Mouse (Mus musculus) heart, postnatal 0 days (tissue): Measurements from ENCODE around the gene Smg7. TPM values are rescaled to one million over a fixed set of nuclear protein-coding genes. Genes with fewer than 3 reads are reported as not detected.

Source experiments
- ATAC-seq: fragments of 200-750 bp; cut with Nextera tagmentation; 2 replicates; pipeline ENCODE4 v1.8.0; 2017; ENCODE audit warnings: low read depth, moderate number of reproducible peaks, moderate library complexity; ENCODE audit not compliant: insufficient read depth
- DNase-seq: peaks from one replicate; pipeline ENCODE4 v3.0.0-alpha.2; 2016; ENCODE audit warnings: low spot score
- H3K27ac ChIP-seq: fragments of 300-500 bp; sonication (generic); 2 replicates; pipeline ENCODE4 v1.5.1; 2014; ENCODE audit warnings: low read depth, mild to moderate bottlenecking
- H3K27me3 ChIP-seq: fragments of 300-500 bp; sonication (generic); 2 replicates; pipeline ENCODE4 v1.6.1; 2014; ENCODE audit warnings: low read length, mixed read lengths; ENCODE audit not compliant: control insufficient read depth, insufficient read depth
- H3K36me3 ChIP-seq: fragments of 300-500 bp; sonication (generic); replicated peaks from 2 replicates; pipeline ENCODE4 v1.6.1; 2014; ENCODE audit warnings: low read length, mixed read lengths; ENCODE audit not compliant: control insufficient read depth, insufficient read depth
- H3K4me1 ChIP-seq: fragments of 300-500 bp; sonication (generic); 2 replicates; pipeline ENCODE4 v1.6.1; 2014; ENCODE audit warnings: antibody characterized with exemption; ENCODE audit not compliant: control insufficient read depth, insufficient read depth
- H3K4me2 ChIP-seq: fragments of 300-500 bp; sonication (generic); 2 replicates; pipeline ENCODE4 v1.6.1; 2014; ENCODE audit warnings: low read depth, mild to moderate bottlenecking, low read length, moderate library complexity
- H3K4me3 ChIP-seq: fragments of 300-500 bp; sonication (generic); 2 replicates; pipeline ENCODE4 v1.5.1; 2014; ENCODE audit warnings: low read depth, low read length
- H3K9ac ChIP-seq: fragments of 300-500 bp; sonication (generic); replicated peaks from 2 replicates; pipeline ENCODE4 v1.6.1; 2014; ENCODE audit warnings: low read depth, low read length, mixed read lengths
- H3K9me3 ChIP-seq: fragments of 300-500 bp; sonication (generic); replicated peaks from 2 replicates; pipeline ENCODE4 v1.6.1; 2016; ENCODE audit warnings: low read length; ENCODE audit not compliant: control insufficient read depth
- CTCF ChIP-seq: IDR thresholded peaks from 2 replicates; pipeline ENCODE4 v1.5.1; 2016; ENCODE audit warnings: antibody characterized with exemption, control low read depth, low read depth
- EP300 ChIP-seq: IDR thresholded peaks from 2 replicates; pipeline ENCODE4 v1.6.1; 2016; ENCODE audit warnings: antibody characterized with exemption, low read depth
- WGBS: fragments of 180-500 bp; shearing (Covaris S2); extraction: QIAGEN DNeasy Blood & Tissue Kit; methylation state at CpG from one replicate; pipeline ENCODE4 v1.1.7; 2014; 5-methylcytosine and 5-hydroxymethylcytosine counted together
- polyA plus RNA-seq: library from polyadenylated mRNA; unstranded; fragments of >200 nt; fragmentation: Nextera tagmentation; extraction: Ambion mirVana; gene quantifications from 2 replicates; pipeline ENCODE4 v1.2.1, GENCODE M21; 2015
- total RNA-seq: library from RNA; depleted of rRNA; stranded (reverse); fragments of >200 nt; gene quantifications from 2 replicates; pipeline ENCODE4 v1.2.3, GENCODE M21; 2014; ENCODE audit warnings: low replicate concordance

The Smg7 gene
- total and polyA plus RNA-seq, 2 experiments from 2014 or later = 13.5 to 46.0 TPM

DNA sequence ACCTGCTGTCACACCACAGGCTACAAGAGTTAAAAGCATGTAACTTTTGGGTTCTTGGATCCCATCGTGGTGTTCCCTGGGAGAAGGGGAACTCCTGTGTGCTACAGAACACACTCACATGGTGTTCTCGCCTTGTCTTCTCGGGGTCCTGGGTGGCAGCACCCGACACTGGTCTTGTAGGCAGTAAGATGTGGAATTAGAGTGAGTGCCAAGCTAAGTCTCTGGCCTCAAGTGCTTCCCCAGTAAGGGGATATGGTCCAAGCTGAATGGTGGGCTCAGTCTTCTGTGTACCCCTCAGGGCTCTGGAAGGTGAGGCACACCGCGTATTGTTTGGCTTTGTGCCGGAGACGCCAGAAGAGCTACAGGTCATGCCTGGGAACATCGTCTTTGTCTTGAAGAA lies 72.4 kb downstream of the Smg7 start:
- Histone ChIP-seq H3K4me2 (no peak overlapping the region), H3K27me3 (no peaks in the 10 kb centered on the region), H3K4me3 (no peak overlapping the region), H3K36me3 (peaks cover 3% of the 10 kb centered on the region; the same call in 1 of the 2 replicates), H3K9ac (no peak overlapping the region), H3K27ac (no peak overlapping the region), H3K4me1 (no peaks in the 10 kb centered on the region), H3K9me3 (no peaks in the 10 kb centered on the region)
- WGBS = 87% methylated on average over 9 of the region's 9 CpGs
- DNase-seq (no peak), ATAC-seq (no peak)
- no peak for TF ChIP-seq CTCF
- no peak for TF ChIP-seq EP300

DNA sequence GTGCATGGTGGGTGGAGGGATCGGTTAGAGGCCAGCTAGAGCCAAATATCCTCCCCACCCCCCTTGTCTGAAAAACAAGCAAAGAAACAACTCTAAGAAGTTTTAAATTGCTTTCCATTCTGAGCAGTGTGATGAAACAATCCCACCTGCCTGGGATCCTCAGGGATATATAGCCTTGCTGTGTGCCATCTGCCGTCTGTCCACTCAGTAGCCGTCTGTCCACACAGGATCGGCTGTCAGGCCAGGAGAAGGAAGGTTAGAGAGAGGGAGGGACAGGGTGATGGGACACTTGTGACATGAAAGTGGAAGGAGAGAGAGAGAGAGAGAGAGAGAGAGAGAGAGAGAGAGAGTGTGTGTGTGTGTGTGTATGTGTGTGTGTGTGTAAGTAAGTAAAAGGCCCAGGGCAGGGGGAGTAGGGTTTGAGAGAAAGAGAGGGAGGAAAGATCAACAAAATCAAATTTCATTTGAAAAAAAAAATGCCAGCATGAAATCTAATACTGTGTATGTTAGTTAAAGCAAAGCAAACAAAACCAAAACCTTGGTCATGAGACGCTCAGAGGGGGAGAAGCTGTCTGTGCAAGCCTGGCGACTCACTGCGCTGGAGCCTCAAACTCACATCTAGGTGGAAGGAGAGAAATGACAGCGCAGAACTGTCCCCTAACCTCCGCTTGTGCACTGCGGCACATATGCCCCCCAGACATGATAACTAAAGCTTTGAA lies 73.7 kb downstream of the Smg7 start:
- no peaks in the 10 kb centered on the region for H3K27me3 ChIP-seq
- no peaks in the 10 kb centered on the region for H3K36me3 ChIP-seq
- no peak overlapping the region for H3K27ac ChIP-seq
- H3K9me3 ChIP-seq = no peaks in the 10 kb centered on the region
- no peak overlapping the region for H3K4me3 ChIP-seq
- ATAC-seq = no peak
- H3K9ac ChIP-seq = no peak overlapping the region
- H3K4me1 ChIP-seq = no peaks in the 10 kb centered on the region
- no peak for DNase-seq
- no peak overlapping the region for H3K4me2 ChIP-seq
- no peak for TF ChIP-seq EP300
- no peak for TF ChIP-seq CTCF
- WGBS = 78% methylated on average over 10 of the region's 10 CpGs

DNA sequence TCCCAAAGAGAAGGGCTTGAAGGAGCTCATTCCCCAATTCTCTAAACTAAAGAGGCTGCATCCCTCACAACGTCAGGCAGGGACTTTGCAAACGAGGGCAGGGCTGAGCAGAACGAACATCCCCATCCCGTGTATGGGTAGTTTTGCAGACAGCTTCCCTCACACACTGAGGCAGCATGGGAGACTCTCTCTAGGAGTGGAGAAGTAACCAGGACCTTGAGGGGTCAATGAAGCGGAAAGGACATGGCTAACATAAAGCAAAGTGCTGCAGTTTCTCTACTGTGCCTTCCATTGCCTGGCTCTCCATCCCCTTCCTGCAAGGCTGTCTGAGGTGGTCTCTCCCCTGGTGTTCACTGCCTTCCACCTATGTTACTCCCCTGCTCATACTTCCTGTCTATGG lies 74.3 kb downstream of the Smg7 start:
- DNase-seq = no peak
- no peak for TF ChIP-seq CTCF
- no peak for TF ChIP-seq EP300
- H3K4me3 ChIP-seq = no peak overlapping the region
- WGBS = 74% methylated on average over 5 of the region's 5 CpGs
- no peak overlapping the region for H3K4me2 ChIP-seq
- H3K36me3 ChIP-seq = no peaks in the 10 kb centered on the region
- H3K9me3 ChIP-seq = no peaks in the 10 kb centered on the region
- no peak overlapping the region for H3K9ac ChIP-seq
- H3K27me3 ChIP-seq = no peaks in the 10 kb centered on the region
- no peaks in the 10 kb centered on the region for H3K4me1 ChIP-seq
- no peak for ATAC-seq
- no peak overlapping the region for H3K27ac ChIP-seq

DNA sequence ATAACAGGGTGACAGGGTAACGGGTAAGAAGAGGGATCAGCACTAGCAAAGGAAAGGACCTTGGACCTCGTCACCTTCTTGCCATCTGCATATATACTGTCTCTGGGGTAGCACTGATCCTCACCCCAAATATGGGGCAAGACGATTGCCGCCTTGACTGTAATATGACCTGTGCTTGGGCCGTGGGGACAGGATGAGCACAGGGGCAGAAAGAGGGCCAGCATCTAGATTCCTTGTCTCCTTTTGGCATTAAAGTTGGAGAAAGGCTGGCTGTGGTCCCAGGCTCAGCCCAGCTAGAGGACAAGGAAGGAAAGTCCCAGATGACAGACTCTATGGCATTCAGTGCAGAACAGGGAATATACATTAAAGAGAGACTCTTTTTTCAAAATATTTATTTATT lies 76.0 kb downstream of the Smg7 start:
- no peak for DNase-seq
- Histone ChIP-seq H3K4me3 (no peak overlapping the region), H3K9ac (no peak overlapping the region), H3K27ac (no peak overlapping the region), H3K27me3 (no peaks in the 10 kb centered on the region), H3K36me3 (no peaks in the 10 kb centered on the region), H3K4me1 (no peaks in the 10 kb centered on the region), H3K4me2 (no peak overlapping the region), H3K9me3 (no peaks in the 10 kb centered on the region)
- 64% methylated on average over 5 of the region's 5 CpGs for WGBS
- ATAC-seq = no peak
- no peak for TF ChIP-seq EP300
- TF ChIP-seq CTCF = no peak

DNA sequence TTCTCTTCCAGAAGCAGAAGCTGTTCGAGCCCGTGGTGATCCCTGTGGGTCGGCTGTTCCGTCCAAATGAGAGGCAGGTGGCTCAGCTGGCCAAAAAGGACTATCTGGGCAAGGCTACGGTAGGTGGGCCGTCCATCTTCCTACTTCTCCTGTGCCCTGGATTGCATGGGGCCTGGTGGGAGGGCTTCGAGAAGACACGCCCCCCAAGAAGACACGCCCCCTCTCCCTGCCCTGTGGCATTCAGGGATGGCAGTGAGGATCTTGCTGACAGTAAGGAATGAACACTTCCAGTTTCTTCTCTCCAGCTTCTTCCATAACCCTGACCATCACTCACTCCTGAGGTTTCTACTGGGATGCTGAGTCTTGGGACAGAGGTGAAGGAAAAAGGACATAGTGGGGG lies 78.2 kb downstream of the Smg7 start:
- Histone ChIP-seq H3K36me3 (no peaks in the 10 kb centered on the region), H3K4me2 (no peak overlapping the region), H3K27me3 (no peaks in the 10 kb centered on the region), H3K9ac (no peak overlapping the region), H3K27ac (no peak overlapping the region), H3K4me3 (no peak overlapping the region), H3K9me3 (no peaks in the 10 kb centered on the region), H3K4me1 (peaks cover 4% of the 10 kb centered on the region; the same call in 1 of the 2 replicates)
- WGBS = 71% methylated on average over 9 of the region's 9 CpGs
- no peak for TF ChIP-seq CTCF
- no peak for TF ChIP-seq EP300
- ATAC-seq = no peak
- DNase-seq = no peak

DNA sequence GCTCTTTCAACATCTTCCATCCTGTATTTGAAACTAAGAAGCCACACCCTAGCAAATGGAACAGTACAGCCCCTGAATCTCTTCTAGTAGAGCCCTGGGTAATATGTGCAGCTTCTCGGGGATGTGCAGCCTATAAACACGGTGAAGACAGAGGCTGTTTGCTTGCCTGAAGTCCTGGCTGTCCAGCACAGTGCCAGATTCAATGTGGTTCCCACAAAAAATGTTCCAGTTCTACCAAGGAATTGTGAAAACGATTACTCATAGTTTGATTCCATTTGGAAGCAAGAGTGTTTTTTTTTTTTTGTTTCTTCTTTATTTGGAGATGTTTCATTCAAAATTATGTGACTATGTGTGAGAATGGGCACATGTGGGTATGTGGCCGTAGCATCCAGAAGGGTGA lies 80.7 kb downstream of the Smg7 start:
- Histone ChIP-seq H3K9ac (no peak overlapping the region), H3K4me2 (no peak overlapping the region), H3K4me1 (peaks cover 19% of the 10 kb centered on the region; the same call in 1 of the 2 replicates), H3K4me3 (no peak overlapping the region), H3K27me3 (no peaks in the 10 kb centered on the region), H3K27ac (no peak overlapping the region), H3K36me3 (no peaks in the 10 kb centered on the region), H3K9me3 (no peaks in the 10 kb centered on the region)
- WGBS = 77% methylated on average over 4 of the region's 4 CpGs
- DNase-seq (no peak), ATAC-seq (no peak)
- no peak for TF ChIP-seq CTCF
- no peak for TF ChIP-seq EP300
